Mouse (Mus musculus): ENCODE data around the gene Esam. TPM values are rescaled to one million over a fixed set of nuclear protein-coding genes. Genes with fewer than 3 reads are reported as not detected.

Esam gene
- polyA plus RNA-seq, 1 experiment, result 14.5 TPM

GRCm38 (mm10) chr9:37528225-37528970 is 520 bp downstream of the Esam start:
- Histone ChIP-seq H3K4me1 (peaks cover 72% of the 10 kb centered on the region), H3K4me3 (replicated peaks) (peak overlapping the region; percentile 91), H3K9me3 (no peaks in the 10 kb centered on the region), H3K36me3 (replicated peaks; ENCODE audit: low read length) (peaks cover 49% of the 10 kb centered on the region), H3K27me3 (replicated peaks) (peaks cover 3% of the 10 kb centered on the region)
- TF ChIP-seq GATA1 (IDR thresholded peaks at IDR 0.05; ENCODE audit: borderline replicate concordance, low read length) (no peak), FLI1 (IDR thresholded peaks at IDR 0.05; ENCODE audit: low read length) (no peak)

GRCm38 (mm10) chr9:37530031-37530887 is 2.4 kb downstream of the Esam start:
- H3K36me3 ChIP-seq (replicated peaks; ENCODE audit: low read length), result peaks cover 53% of the 10 kb centered on the region
- no peak for TF ChIP-seq GATA1 (IDR thresholded peaks at IDR 0.05; ENCODE audit: borderline replicate concordance, low read length)
- TF ChIP-seq FLI1 (IDR thresholded peaks at IDR 0.05; ENCODE audit: low read length), result no peak
- peaks cover 82% of the 10 kb centered on the region for H3K4me1 ChIP-seq
- peaks cover 3% of the 10 kb centered on the region for H3K27me3 ChIP-seq (replicated peaks)
- no peaks in the 10 kb centered on the region for H3K9me3 ChIP-seq
- H3K4me3 ChIP-seq (replicated peaks), result peak overlapping the region; percentile 91

- TF ChIP-seq GATA1 (IDR thresholded peaks at IDR 0.05; ENCODE audit: borderline replicate concordance, low read length) (no peak), FLI1 (IDR thresholded peaks at IDR 0.05; ENCODE audit: low read length) (no peak)
- peak overlapping the region; percentile 91 for H3K4me3 ChIP-seq (replicated peaks)
- peaks cover 3% of the 10 kb centered on the region for H3K27me3 ChIP-seq (replicated peaks)
- H3K4me1 ChIP-seq, result peaks cover 90% of the 10 kb centered on the region
- H3K9me3 ChIP-seq, result no peaks in the 10 kb centered on the region
- H3K36me3 ChIP-seq (replicated peaks; ENCODE audit: low read length), result peaks cover 55% of the 10 kb centered on the region
Observed at GRCm38 (mm10) chr9:37530888-37531705, 3.2 kb downstream of the Esam start.

- Histone ChIP-seq H3K9me3 (no peaks in the 10 kb centered on the region), H3K27me3 (replicated peaks) (no peaks in the 10 kb centered on the region), H3K4me3 (replicated peaks) (no peak overlapping the region), H3K36me3 (replicated peaks; ENCODE audit: low read length) (peaks cover 89% of the 10 kb centered on the region), H3K4me1 (peaks cover 89% of the 10 kb centered on the region)
- no peak for TF ChIP-seq FLI1 (IDR thresholded peaks at IDR 0.05; ENCODE audit: low read length)
- no peak for TF ChIP-seq GATA1 (IDR thresholded peaks at IDR 0.05; ENCODE audit: borderline replicate concordance, low read length)
Observed at GRCm38 (mm10) chr9:37536851-37537250, 9.0 kb downstream of the Esam start.

- Histone ChIP-seq H3K4me1 (peaks cover 89% of the 10 kb centered on the region), H3K9me3 (no peaks in the 10 kb centered on the region), H3K4me3 (replicated peaks) (no peak overlapping the region), H3K36me3 (replicated peaks; ENCODE audit: low read length) (peaks cover 92% of the 10 kb centered on the region), H3K27me3 (replicated peaks) (no peaks in the 10 kb centered on the region)
- TF ChIP-seq GATA1 (IDR thresholded peaks at IDR 0.05; ENCODE audit: borderline replicate concordance, low read length), result no peak
- TF ChIP-seq FLI1 (IDR thresholded peaks at IDR 0.05; ENCODE audit: low read length), result no peak
Observed at GRCm38 (mm10) chr9:37537658-37538250, 9.9 kb downstream of the Esam start.

GRCm38 (mm10) chr9:37539170-37540025 is 11.5 kb downstream of the Esam start, which contains the start of gene Vsig2:
Gene Vsig2, plus strand, starts transcription at chr9:37539255.
- Histone ChIP-seq H3K36me3 (replicated peaks; ENCODE audit: low read length) (peaks cover 93% of the 10 kb centered on the region), H3K27me3 (replicated peaks) (no peaks in the 10 kb centered on the region), H3K4me3 (replicated peaks) (peak within 1 kb of the TSS; percentile 33), H3K4me1 (peaks cover 91% of the 10 kb centered on the region), H3K9me3 (no peaks in the 10 kb centered on the region)
- TF ChIP-seq FLI1 (IDR thresholded peaks at IDR 0.05; ENCODE audit: low read length) (no peak), GATA1 (IDR thresholded peaks at IDR 0.05; ENCODE audit: borderline replicate concordance, low read length) (no peak)

GRCm38 (mm10) chr9:37540226-37540625 is 12.3 kb downstream of the Esam start:
- H3K27me3 ChIP-seq (replicated peaks), result no peaks in the 10 kb centered on the region
- H3K9me3 ChIP-seq, result no peaks in the 10 kb centered on the region
- H3K36me3 ChIP-seq (replicated peaks; ENCODE audit: low read length), result peaks cover 93% of the 10 kb centered on the region
- TF ChIP-seq FLI1 (IDR thresholded peaks at IDR 0.05; ENCODE audit: low read length) (no peak), GATA1 (IDR thresholded peaks at IDR 0.05; ENCODE audit: borderline replicate concordance, low read length) (no peak)
- peaks cover 97% of the 10 kb centered on the region for H3K4me1 ChIP-seq
- no peak overlapping the region for H3K4me3 ChIP-seq (replicated peaks)

- no peaks in the 10 kb centered on the region for H3K27me3 ChIP-seq (replicated peaks)
Observed at GRCm38 (mm10) chr9:37540701-37541575, 13.1 kb downstream of the Esam start.

More at GRCm38 (mm10) chr9:37540701-37541575, 13.1 kb downstream of the Esam start:
- TF ChIP-seq GATA1 (IDR thresholded peaks at IDR 0.05; ENCODE audit: borderline replicate concordance, low read length), result no peak
- no peak for TF ChIP-seq FLI1 (IDR thresholded peaks at IDR 0.05; ENCODE audit: low read length)
- H3K9me3 ChIP-seq, result no peaks in the 10 kb centered on the region
- H3K36me3 ChIP-seq (replicated peaks; ENCODE audit: low read length), result peaks cover 93% of the 10 kb centered on the region
- H3K4me3 ChIP-seq (replicated peaks), result no peak overlapping the region
- H3K4me1 ChIP-seq, result peaks cover 97% of the 10 kb centered on the region

Data from megakaryocyte, embryonic 14.5 days (primary cell).